Mouse (Mus musculus): ENCODE measurements at regions not wholly inside any gene's neighbourhood (a gene's known extent, or its start where the extent isn't known, plus 50 kb on each side); places are given as distances from the start of the nearest gene placed in this dataset.

DNA sequence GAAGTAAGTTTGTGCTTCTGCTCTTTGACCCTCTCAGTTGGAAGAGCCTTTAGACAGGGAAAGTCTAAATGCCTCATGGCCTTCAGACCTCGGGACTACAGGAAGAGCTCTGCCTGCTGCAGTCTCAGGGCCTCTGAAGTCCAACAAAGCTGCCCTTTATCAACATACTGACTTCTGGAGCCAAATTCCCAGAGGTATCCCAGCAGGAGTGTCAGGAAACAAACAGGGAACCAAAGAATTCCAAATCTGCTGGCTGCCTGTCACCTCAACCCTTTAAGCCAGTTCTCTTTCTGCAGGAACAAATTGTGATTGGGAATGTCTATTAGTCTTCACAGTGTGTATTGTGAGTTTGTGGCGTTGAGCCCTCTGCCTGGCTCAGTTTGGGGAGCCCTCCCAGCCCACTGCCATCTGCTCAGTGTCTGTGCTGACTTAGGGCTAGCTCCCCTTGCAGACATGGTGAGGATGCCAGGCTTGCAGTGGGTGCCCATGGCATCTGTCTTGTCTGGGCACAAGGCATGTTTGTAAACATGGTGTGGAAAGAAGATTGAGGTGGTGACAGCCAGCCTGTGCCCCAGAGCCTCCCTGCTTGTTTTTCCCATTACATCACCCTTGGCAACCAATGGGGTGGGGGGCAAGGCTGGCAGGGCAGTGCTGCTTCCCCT lies 185.3 kb downstream of the Ankrd50 start:
- Histone ChIP-seq H3K4me1 (ENCODE audit: control insufficient read depth, insufficient read depth, low read length) (peaks cover 4% of the 10 kb centered on the region), H3K27ac (ENCODE audit: insufficient read depth, low read depth, low read length) (no peak overlapping the region), H3K4me3 (ENCODE audit: insufficient read depth, low read depth, low read length) (no peak overlapping the region)
- WGBS = 46% methylated on average over 2 of the region's 2 CpGs
- TF ChIP-seq CTCF (IDR thresholded peaks at IDR 0.05; ENCODE audit: insufficient read depth, low read depth, low read length) (no peak), POLR2A (IDR thresholded peaks at IDR 0.05; ENCODE audit: insufficient read depth, low read depth, low read length) (no peak)

DNA sequence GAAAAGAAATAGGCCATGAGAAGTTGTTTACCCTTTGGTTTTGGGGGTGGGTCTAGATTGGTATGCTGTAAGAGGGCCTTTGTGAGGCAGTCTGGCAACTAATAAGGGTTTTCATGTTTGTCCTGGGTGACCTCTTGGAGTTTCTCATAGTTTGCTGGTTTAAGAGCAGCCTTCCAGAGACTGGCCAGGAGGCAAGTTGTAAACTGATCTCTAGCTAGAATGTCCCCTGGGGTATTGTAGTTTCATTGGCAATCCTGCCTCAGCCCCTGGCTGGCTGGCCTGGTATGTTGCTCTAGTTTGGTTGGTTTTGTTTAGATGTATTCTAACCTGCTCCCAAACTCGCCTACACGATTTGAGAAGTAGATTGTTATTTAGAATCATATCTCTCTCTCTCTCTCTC lies 187.1 kb downstream of the Ankrd50 start:
- H3K4me1 ChIP-seq (ENCODE audit: control insufficient read depth, insufficient read depth, low read length) = peaks cover 4% of the 10 kb centered on the region
- 76% methylated on average over 2 of the region's 2 CpGs for WGBS
- H3K4me3 ChIP-seq (ENCODE audit: insufficient read depth, low read depth, low read length) = no peak overlapping the region
- no peak overlapping the region for H3K27ac ChIP-seq (ENCODE audit: insufficient read depth, low read depth, low read length)
- TF ChIP-seq CTCF (IDR thresholded peaks at IDR 0.05; ENCODE audit: insufficient read depth, low read depth, low read length) = no peak
- TF ChIP-seq POLR2A (IDR thresholded peaks at IDR 0.05; ENCODE audit: insufficient read depth, low read depth, low read length) = no peak

DNA sequence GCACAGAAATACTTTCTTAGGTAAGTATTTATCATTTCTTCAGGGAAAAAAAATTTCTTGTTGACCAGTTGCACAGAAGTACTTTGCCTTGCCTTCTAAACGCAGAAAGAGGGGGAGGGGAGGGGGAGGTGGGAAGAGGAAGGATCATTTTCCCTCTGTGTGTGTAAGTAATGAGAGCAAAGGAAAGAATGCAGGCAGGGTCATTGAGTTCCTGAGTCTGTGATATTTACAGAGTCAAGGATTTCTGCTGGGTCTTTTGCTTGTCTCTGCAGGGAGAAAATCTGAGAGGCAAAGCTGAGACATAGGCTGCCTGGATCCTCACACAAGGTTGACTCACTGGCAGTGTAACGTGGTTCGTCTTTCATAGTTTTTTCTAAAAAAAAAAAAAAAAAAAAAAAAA lies 195.6 kb downstream of the Ankrd50 start:
- 46% methylated on average over 3 of the region's 3 CpGs for WGBS
- TF ChIP-seq CTCF (IDR thresholded peaks at IDR 0.05; ENCODE audit: insufficient read depth, low read depth, low read length) (no peak), POLR2A (IDR thresholded peaks at IDR 0.05; ENCODE audit: insufficient read depth, low read depth, low read length) (no peak)
- Histone ChIP-seq H3K27ac (ENCODE audit: insufficient read depth, low read depth, low read length) (no peak overlapping the region), H3K4me1 (ENCODE audit: control insufficient read depth, insufficient read depth, low read length) (no peaks in the 10 kb centered on the region), H3K4me3 (ENCODE audit: insufficient read depth, low read depth, low read length) (no peak overlapping the region)

DNA sequence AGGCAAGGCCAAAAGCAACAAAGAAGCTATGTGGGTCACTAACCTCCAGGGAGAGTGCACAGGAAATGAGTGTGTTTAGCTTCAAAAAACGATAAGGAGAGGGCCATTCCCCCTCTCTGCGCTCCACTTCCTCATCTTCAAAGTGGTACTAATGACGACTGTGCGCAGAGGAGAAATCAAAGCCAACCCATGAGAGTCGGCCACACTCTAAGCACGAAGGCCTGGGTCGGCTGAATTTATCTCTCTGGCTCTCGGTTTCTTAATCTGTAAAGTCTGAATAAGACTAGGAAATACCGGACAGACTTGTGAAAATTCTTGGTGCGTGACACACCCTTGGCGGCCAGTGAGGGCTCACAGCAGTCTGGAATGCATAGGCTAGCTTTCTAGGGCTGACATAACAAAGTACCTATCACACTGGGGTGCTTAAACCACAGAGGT lies 200.9 kb downstream of the Ankrd50 start:
- TF ChIP-seq POLR2A (IDR thresholded peaks at IDR 0.05; ENCODE audit: insufficient read depth, low read depth, low read length) (no peak), CTCF (IDR thresholded peaks at IDR 0.05; ENCODE audit: insufficient read depth, low read depth, low read length) (no peak)
- Histone ChIP-seq H3K4me1 (ENCODE audit: control insufficient read depth, insufficient read depth, low read length) (no peaks in the 10 kb centered on the region), H3K4me3 (ENCODE audit: insufficient read depth, low read depth, low read length) (no peak overlapping the region), H3K27ac (ENCODE audit: insufficient read depth, low read depth, low read length) (no peak overlapping the region)
- WGBS = 84% methylated on average over 11 of the region's 11 CpGs

DNA sequence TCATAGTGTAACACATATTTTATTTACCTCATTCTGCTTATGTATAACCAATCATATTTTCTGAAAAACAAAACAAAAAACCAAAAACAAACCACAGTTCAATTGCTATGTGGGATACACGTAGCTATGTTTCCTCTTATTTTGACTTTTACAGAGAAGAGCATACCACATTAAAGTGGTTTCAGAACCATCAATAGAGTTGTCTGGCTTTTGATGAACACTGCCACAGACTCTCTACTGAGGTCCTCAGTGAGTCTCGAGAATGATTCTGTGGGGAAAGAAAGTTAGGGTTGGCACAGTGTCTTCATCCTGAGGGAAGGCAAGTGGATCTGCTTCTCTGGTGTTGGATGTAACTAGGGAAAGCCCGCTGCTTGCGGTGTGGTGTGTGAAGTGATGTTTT lies 201.8 kb downstream of the Ankrd50 start:
- WGBS = 95% methylated on average over 4 of the region's 4 CpGs
- no peak overlapping the region for H3K27ac ChIP-seq (ENCODE audit: insufficient read depth, low read depth, low read length)
- H3K4me3 ChIP-seq (ENCODE audit: insufficient read depth, low read depth, low read length) = no peak overlapping the region
- TF ChIP-seq POLR2A (IDR thresholded peaks at IDR 0.05; ENCODE audit: insufficient read depth, low read depth, low read length) (no peak), CTCF (IDR thresholded peaks at IDR 0.05; ENCODE audit: insufficient read depth, low read depth, low read length) (no peak)
- no peaks in the 10 kb centered on the region for H3K4me1 ChIP-seq (ENCODE audit: control insufficient read depth, insufficient read depth, low read length)

DNA sequence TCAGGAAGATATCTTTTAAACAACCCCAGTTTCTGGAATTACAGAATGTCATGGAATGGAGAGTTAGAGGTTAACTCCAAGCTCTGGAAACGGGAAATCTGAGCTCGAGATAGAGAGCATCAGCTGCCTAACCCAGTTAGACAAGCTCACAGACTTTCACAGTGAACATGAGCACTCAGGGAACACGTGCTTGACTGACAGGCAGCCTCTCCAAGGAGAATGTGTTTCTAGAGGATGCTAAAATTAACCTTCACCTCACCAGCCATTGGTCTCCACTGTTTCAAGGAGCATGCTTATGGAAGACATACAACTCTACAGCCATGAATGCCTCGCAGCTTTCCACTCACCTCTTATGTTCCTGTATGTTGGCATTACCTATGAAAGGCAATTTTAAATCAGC lies 203.0 kb downstream of the Ankrd50 start:
- no peak overlapping the region for H3K27ac ChIP-seq (ENCODE audit: insufficient read depth, low read depth, low read length)
- H3K4me3 ChIP-seq (ENCODE audit: insufficient read depth, low read depth, low read length) = no peak overlapping the region
- TF ChIP-seq POLR2A (IDR thresholded peaks at IDR 0.05; ENCODE audit: insufficient read depth, low read depth, low read length) (no peak), CTCF (IDR thresholded peaks at IDR 0.05; ENCODE audit: insufficient read depth, low read depth, low read length) (no peak)
- 56% methylated on average over 4 of the region's 4 CpGs for WGBS
- H3K4me1 ChIP-seq (ENCODE audit: control insufficient read depth, insufficient read depth, low read length) = no peaks in the 10 kb centered on the region

DNA sequence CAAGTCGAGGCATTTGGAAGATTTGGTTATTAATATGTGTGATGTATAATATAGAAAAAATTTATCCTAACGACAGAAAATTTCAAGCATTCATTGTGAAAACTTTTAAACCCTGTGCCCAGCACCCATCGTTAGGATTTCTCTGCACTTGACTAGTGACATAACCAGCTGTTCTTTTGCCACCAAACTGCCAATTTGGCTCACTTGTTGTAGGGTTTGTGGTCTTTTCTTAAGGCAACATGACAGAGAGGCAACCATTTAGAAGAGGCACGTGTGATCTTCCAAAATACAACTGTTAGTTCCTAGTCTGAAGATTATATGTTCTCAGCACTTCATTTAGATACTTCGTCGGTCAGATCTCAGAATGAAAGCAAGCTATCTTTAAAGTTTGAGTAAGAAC lies 203.8 kb downstream of the Ankrd50 start:
- Histone ChIP-seq H3K4me1 (ENCODE audit: control insufficient read depth, insufficient read depth, low read length) (no peaks in the 10 kb centered on the region), H3K27ac (ENCODE audit: insufficient read depth, low read depth, low read length) (no peak overlapping the region), H3K4me3 (ENCODE audit: insufficient read depth, low read depth, low read length) (no peak overlapping the region)
- TF ChIP-seq POLR2A (IDR thresholded peaks at IDR 0.05; ENCODE audit: insufficient read depth, low read depth, low read length) = no peak
- TF ChIP-seq CTCF (IDR thresholded peaks at IDR 0.05; ENCODE audit: insufficient read depth, low read depth, low read length) = no peak
- 44% methylated on average over 6 of the region's 6 CpGs for WGBS

DNA sequence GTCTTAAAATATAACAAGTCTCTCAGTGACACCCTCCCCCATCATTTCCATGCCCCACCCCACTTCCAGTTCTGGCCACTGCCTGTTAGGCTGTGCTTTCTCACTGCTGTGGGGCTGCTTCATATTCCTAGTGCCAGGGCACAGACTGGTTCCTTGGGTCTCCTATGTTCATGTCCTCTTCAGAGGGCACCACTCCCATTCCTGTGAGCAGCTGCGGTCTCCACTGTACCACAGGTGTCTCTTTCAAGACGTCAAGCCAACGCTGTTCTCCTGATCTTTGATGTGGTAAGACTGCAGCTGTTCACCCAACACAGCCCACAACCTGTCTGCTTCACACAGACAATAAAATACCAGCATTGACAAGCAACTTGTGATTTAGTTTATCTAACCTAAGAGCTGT lies 204.5 kb downstream of the Ankrd50 start:
- Histone ChIP-seq H3K4me1 (ENCODE audit: control insufficient read depth, insufficient read depth, low read length) (no peaks in the 10 kb centered on the region), H3K4me3 (ENCODE audit: insufficient read depth, low read depth, low read length) (no peak overlapping the region), H3K27ac (ENCODE audit: insufficient read depth, low read depth, low read length) (no peak overlapping the region)
- no peak for TF ChIP-seq CTCF (IDR thresholded peaks at IDR 0.05; ENCODE audit: insufficient read depth, low read depth, low read length)
- TF ChIP-seq POLR2A (IDR thresholded peaks at IDR 0.05; ENCODE audit: insufficient read depth, low read depth, low read length) = no peak
- WGBS = 72% methylated on average over 3 of the region's 3 CpGs

DNA sequence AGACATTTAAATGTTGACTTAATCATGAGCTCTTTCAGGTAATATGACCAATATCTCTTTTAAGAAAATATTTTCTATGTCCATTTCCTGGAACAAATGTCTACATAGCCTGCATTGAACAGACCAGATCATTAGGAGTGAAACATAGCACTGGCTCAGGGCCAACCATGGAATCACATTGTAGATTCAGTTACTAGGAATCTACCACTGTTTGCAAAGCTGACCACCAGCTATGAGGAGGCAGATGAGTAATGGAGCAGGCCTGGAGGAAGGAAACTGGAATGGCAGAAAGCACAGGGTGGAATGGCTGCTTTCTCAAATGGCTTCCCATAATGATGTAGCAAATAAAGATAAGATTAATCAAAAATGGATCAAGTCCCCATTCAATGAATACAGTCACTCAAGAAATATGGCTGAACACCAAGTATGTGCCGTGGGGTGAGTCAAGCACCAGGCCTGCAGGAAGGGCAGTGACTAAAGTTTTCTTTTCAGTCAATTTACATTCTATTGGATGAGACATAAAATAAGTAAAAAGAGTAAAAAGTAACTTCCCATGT lies 207.6 kb downstream of the Ankrd50 start:
- WGBS = 93% methylated on average over 1 of the region's 1 CpGs
- H3K4me1 ChIP-seq (ENCODE audit: control insufficient read depth, insufficient read depth, low read length) = no peaks in the 10 kb centered on the region
- TF ChIP-seq CTCF (IDR thresholded peaks at IDR 0.05; ENCODE audit: insufficient read depth, low read depth, low read length) (no peak), POLR2A (IDR thresholded peaks at IDR 0.05; ENCODE audit: insufficient read depth, low read depth, low read length) (no peak)
- no peak overlapping the region for H3K27ac ChIP-seq (ENCODE audit: insufficient read depth, low read depth, low read length)
- H3K4me3 ChIP-seq (ENCODE audit: insufficient read depth, low read depth, low read length) = no peak overlapping the region
